Mouse (Mus musculus) kidney, embryonic 16.5 days (tissue): ENCODE results near the gene Cry2. TPM values are rescaled to one million over a fixed set of nuclear protein-coding genes. Genes with fewer than 3 reads are reported as not detected.

ENCODE experiments used
- ATAC-seq: fragments of 200-750 bp; cut with Nextera tagmentation; 2 replicates; pipeline ENCODE4 v1.8.0; 2017; ENCODE audit warnings: moderate TSS enrichment; ENCODE audit not compliant: low FRiP score, low TSS enrichment
- H3K27ac ChIP-seq: fragments of 300-500 bp; sonication (generic); 2 replicates; pipeline ENCODE4 v1.5.1; 2014; ENCODE audit warnings: low read length
- H3K27me3 ChIP-seq: fragments of 300-500 bp; sonication (generic); 2 replicates; pipeline ENCODE4 v1.6.1; 2014; ENCODE audit warnings: low read length, control low read depth, mixed read lengths; ENCODE audit not compliant: insufficient read depth
- H3K36me3 ChIP-seq: fragments of 300-500 bp; sonication (generic); 2 replicates; pipeline ENCODE4 v1.6.1; 2014; ENCODE audit warnings: low read length, control low read depth, mixed read lengths; ENCODE audit not compliant: insufficient read depth
- H3K4me1 ChIP-seq: fragments of 300-500 bp; sonication (generic); 2 replicates; pipeline ENCODE4 v1.6.1; 2014; ENCODE audit warnings: low read length, control low read depth, mixed read lengths; ENCODE audit not compliant: insufficient read depth
- H3K4me2 ChIP-seq: fragments of 300-500 bp; sonication (generic); replicated peaks from 2 replicates; pipeline ENCODE4 v1.6.1; 2014; ENCODE audit warnings: low read depth, low read length
- H3K4me3 ChIP-seq: fragments of 300-500 bp; sonication (generic); 2 replicates; pipeline ENCODE4 v1.5.1; 2014; ENCODE audit warnings: mild to moderate bottlenecking, low read length
- H3K9ac ChIP-seq: fragments of 300-500 bp; sonication (generic); replicated peaks from 2 replicates; pipeline ENCODE4 v1.6.1; 2014; ENCODE audit warnings: low read length
- H3K9me3 ChIP-seq: fragments of 300-500 bp; sonication (generic); 2 replicates; pipeline ENCODE4 v1.6.1; 2016; ENCODE audit warnings: low read length, control low read depth
- WGBS: fragments of 180-500 bp; shearing (Covaris S2); extraction: QIAGEN DNeasy Blood & Tissue Kit; methylation state at CpG from one replicate; pipeline ENCODE4 v1.1.7; 2014; 5-methylcytosine and 5-hydroxymethylcytosine counted together
- polyA plus RNA-seq: library from polyadenylated mRNA; unstranded; fragments of >200 nt; fragmentation: Nextera tagmentation; extraction: Ambion mirVana; gene quantifications from 2 replicates; pipeline ENCODE4 v1.2.1, GENCODE M21; 2015

Gene Cry2
- polyA plus RNA-seq, 1 experiment from 2014 or later = 21.7 TPM

- ATAC-seq = no peak
- peak overlapping the region; percentile 69 for H3K9ac ChIP-seq
- WGBS = 10% methylated on average over 10 of the region's 10 CpGs
- peaks cover 20% of the 10 kb centered on the region for H3K36me3 ChIP-seq
- peak overlapping the region; percentile 95; the same call in 1 of the 2 replicates for H3K27ac ChIP-seq
- no peaks in the 10 kb centered on the region for H3K27me3 ChIP-seq
- H3K4me1 ChIP-seq = peaks cover 45% of the 10 kb centered on the region
- H3K9me3 ChIP-seq = no peaks in the 10 kb centered on the region
- H3K4me3 ChIP-seq = peak overlapping the region; percentile 77
- H3K4me2 ChIP-seq = peak overlapping the region; percentile 90
Observed at GRCm38 (mm10) chr2:92375788-92376187, 58.1 kb downstream of the Cry2 start.

GRCm38 (mm10) chr2:92375099-92375623 lies 58.7 kb downstream of the Cry2 start:
- peak overlapping the region; percentile 90 for H3K4me2 ChIP-seq
- H3K4me3 ChIP-seq = peak overlapping the region; percentile 77
- H3K4me1 ChIP-seq = peaks cover 45% of the 10 kb centered on the region
- H3K27ac ChIP-seq = peak overlapping the region; percentile 95
- H3K9ac ChIP-seq = peak overlapping the region; percentile 69
- peaks cover 13% of the 10 kb centered on the region for H3K36me3 ChIP-seq
- under 1% methylated on average over 29 of the region's 29 CpGs for WGBS
- peak; percentile 90 for ATAC-seq
- H3K9me3 ChIP-seq = no peaks in the 10 kb centered on the region
- H3K27me3 ChIP-seq = 0 out of 2 replicates have a peak, but pooled peaks cover 2% of the 10 kb centered on the region

- peaks cover 8% of the 10 kb centered on the region for H3K36me3 ChIP-seq
- H3K27ac ChIP-seq = peak within 1 kb of the TSS; percentile 96
- H3K9ac ChIP-seq = peak within 1 kb of the TSS; percentile 69
- H3K9me3 ChIP-seq = no peaks in the 10 kb centered on the region
- H3K4me2 ChIP-seq = peak within 1 kb of the TSS; percentile 90
- no peak for ATAC-seq
- peaks cover 52% of the 10 kb centered on the region for H3K4me1 ChIP-seq
- 1% methylated on average over 16 of the region's 16 CpGs for WGBS
- peak within 1 kb of the TSS; percentile 77 for H3K4me3 ChIP-seq
- 0 out of 2 replicates have a peak, but pooled peaks cover 5% of the 10 kb centered on the region for H3K27me3 ChIP-seq
Observed at GRCm38 (mm10) chr2:92374514-92374913, 59.3 kb downstream of the Cry2 start, which contains the start of the genes Pex16 and Large2. Gene Pex16, plus strand, starts transcription at chr2:92374676. Gene Large2, minus strand, starts transcription at chr2:92374869.

GRCm38 (mm10) chr2:92373437-92373813 lies 60.4 kb downstream of the Cry2 start:
- H3K4me1 ChIP-seq = peaks cover 57% of the 10 kb centered on the region
- no peaks in the 10 kb centered on the region for H3K36me3 ChIP-seq
- 74% methylated on average over 11 of the region's 11 CpGs for WGBS
- ATAC-seq = no peak
- H3K27ac ChIP-seq = peak overlapping the region; percentile 96
- 0 out of 2 replicates have a peak, but pooled peaks cover 7% of the 10 kb centered on the region for H3K27me3 ChIP-seq
- no peak overlapping the region for H3K4me3 ChIP-seq
- H3K4me2 ChIP-seq = no peak overlapping the region
- no peak overlapping the region for H3K9ac ChIP-seq
- H3K9me3 ChIP-seq = no peaks in the 10 kb centered on the region

- peak overlapping the region; percentile 96 for H3K27ac ChIP-seq
- H3K4me1 ChIP-seq = peaks cover 57% of the 10 kb centered on the region
- 0 out of 2 replicates have a peak, but pooled peaks cover 7% of the 10 kb centered on the region for H3K27me3 ChIP-seq
- H3K9me3 ChIP-seq = no peaks in the 10 kb centered on the region
- no peak for ATAC-seq
- H3K4me2 ChIP-seq = peak overlapping the region; percentile 69; the same call in 1 of the 2 replicates
- WGBS = 37% methylated on average over 9 of the region's 9 CpGs
- no peaks in the 10 kb centered on the region for H3K36me3 ChIP-seq
- H3K9ac ChIP-seq = peak overlapping the region; percentile 35
- H3K4me3 ChIP-seq = no peak overlapping the region
Observed at GRCm38 (mm10) chr2:92372767-92373436, 60.9 kb downstream of the Cry2 start.

GRCm38 (mm10) chr2:92371971-92372690 lies 61.7 kb downstream of the Cry2 start:
- no peak overlapping the region for H3K4me3 ChIP-seq
- ATAC-seq = no peak
- 26% methylated on average over 10 of the region's 10 CpGs for WGBS
- peak overlapping the region; percentile 69; the same call in 1 of the 2 replicates for H3K4me2 ChIP-seq
- H3K27ac ChIP-seq = peak overlapping the region; percentile 96
- H3K27me3 ChIP-seq = 0 out of 2 replicates have a peak, but pooled peaks cover 7% of the 10 kb centered on the region
- no peaks in the 10 kb centered on the region for H3K36me3 ChIP-seq
- H3K4me1 ChIP-seq = peaks cover 57% of the 10 kb centered on the region
- no peaks in the 10 kb centered on the region for H3K9me3 ChIP-seq
- peak overlapping the region; percentile 71 for H3K9ac ChIP-seq

- WGBS = 1% methylated on average over 45 of the region's 45 CpGs
- H3K4me3 ChIP-seq = peak overlapping the region; percentile 59
- H3K4me2 ChIP-seq = peak overlapping the region; percentile 69
- H3K27me3 ChIP-seq = 0 out of 2 replicates have a peak, but pooled peaks cover 7% of the 10 kb centered on the region
- no peaks in the 10 kb centered on the region for H3K9me3 ChIP-seq
- peak; percentile 69 for ATAC-seq
- H3K36me3 ChIP-seq = no peaks in the 10 kb centered on the region
- peak overlapping the region; percentile 71 for H3K9ac ChIP-seq
- H3K4me1 ChIP-seq = peaks cover 55% of the 10 kb centered on the region
- H3K27ac ChIP-seq = peak overlapping the region; percentile 96
Observed at GRCm38 (mm10) chr2:92370821-92371805, 62.7 kb downstream of the Cry2 start.

GRCm38 (mm10) chr2:92370375-92370774 lies 63.5 kb downstream of the Cry2 start:
- Histone ChIP-seq H3K4me2 (peak overlapping the region; percentile 69), H3K27ac (peak overlapping the region; percentile 96), H3K9me3 (no peaks in the 10 kb centered on the region), H3K4me1 (peaks cover 50% of the 10 kb centered on the region), H3K4me3 (peak overlapping the region; percentile 59), H3K36me3 (peaks cover 5% of the 10 kb centered on the region), H3K9ac (peak overlapping the region; percentile 71), H3K27me3 (0 out of 2 replicates have a peak, but pooled peaks cover 7% of the 10 kb centered on the region)
- WGBS = 9% methylated on average over 19 of the region's 19 CpGs
- ATAC-seq = peak; percentile 0; the same call in 1 of the 2 replicates
